In genomic region chr11:103244856-103245255, GRCm38 (mm10) we compare ENCODE assay signal across 21 mouse cellular contexts. TPM values are rescaled to one million over a fixed set of nuclear protein-coding genes. Genes with fewer than 3 reads are reported as not detected.
A peak's percentile ranks its signal among the peaks of the same experiment; 100 is the strongest.
DNase-seq lines count a peak whose midpoint lies in the region; ATAC-seq and TF ChIP-seq lines count a peak whose summit lies in the region.
"Had no signal": no experiment of that assay in that cellular context is flagged by ENCODE, and none has a peak within 500 bp of the region (broad histone marks: within the 10 kb centered on the region; RNA-seq: fewer than 3 reads in every experiment).

No protein-coding gene starts in this region.

- H3K4me3 ChIP-seq in lung, embryonic 14.5 days (ENCODE audit: low read depth, low read length): no peak overlapping the region
- H3K4me3 ChIP-seq: limb, embryonic 15.5 days; midbrain, embryonic 15.5 days; neural tube, embryonic 12.5 days had no signal

- peak overlapping the region; percentile 5; the same call in 1 of the 2 replicates for H3K27ac ChIP-seq in lung, embryonic 14.5 days (ENCODE audit: low read depth)
- H3K27ac ChIP-seq: limb, embryonic 15.5 days; midbrain, embryonic 15.5 days; neural tube, embryonic 12.5 days had no signal

- peak; percentile 46 for DNase-seq in cerebellum, adult 11 months
- DNase-seq in lung, embryonic 14.5 days: peak; percentile 82
- DNase-seq in lung, postnatal 10 days: no peak
- peak; percentile 36 for DNase-seq in NIH3T3 (ENCODE audit: low read depth)
- peak; percentile 87 to 93 for DNase-seq in cerebellum, postnatal 10 days
- DNase-seq in layer of hippocampus, adult 8-10 months (ENCODE audit: low spot score in 2 of 2): no peak
- DNase-seq: heart, adult 18-20 months; retina, postnatal 1 day had no signal

- ATAC-seq in cerebellum, adult (ENCODE audit: insufficient number of reproducible peaks, low FRiP score, low TSS enrichment): no peak
- ATAC-seq in lung, embryonic 14.5 days (ENCODE audit: insufficient read depth): peak; percentile 50; the same call in 1 of the 2 replicates
- no peak for ATAC-seq in activated CD4-positive, CD25-positive, alpha-beta regulatory T cell, adult 4 months
- ATAC-seq: forebrain, embryonic 14.5 days; midbrain, embryonic 15.5 days; Patski had no signal

- H3K36me3 ChIP-seq in lung, embryonic 14.5 days (ENCODE audit: insufficient read depth): peaks cover 8% of the 10 kb centered on the region; the same call in 1 of the 2 replicates
- H3K36me3 ChIP-seq: midbrain, embryonic 15.5 days had no signal

- 63% methylated on average over 4 of the region's 4 CpGs for WGBS in lung, embryonic 14.5 days

- peaks cover 25% of the 10 kb centered on the region for H3K4me1 ChIP-seq in lung, embryonic 14.5 days (ENCODE audit: insufficient read depth)

- H3K9ac ChIP-seq in lung, embryonic 14.5 days: no peak overlapping the region
- H3K9ac ChIP-seq: limb, embryonic 15.5 days; midbrain, embryonic 15.5 days; neural tube, embryonic 12.5 days had no signal

- H3K9me3 ChIP-seq in lung, embryonic 14.5 days (ENCODE audit: low read depth, low read length): no peaks in the 10 kb centered on the region
- H3K9me3 ChIP-seq: limb, embryonic 15.5 days; midbrain, embryonic 15.5 days; neural tube, embryonic 12.5 days had no signal

- H3K4me2 ChIP-seq in lung, embryonic 14.5 days: no peak overlapping the region
- H3K4me2 ChIP-seq: limb, embryonic 15.5 days; midbrain, embryonic 15.5 days; neural tube, embryonic 12.5 days had no signal

- no peaks in the 10 kb centered on the region for H3K27me3 ChIP-seq in lung, embryonic 14.5 days (ENCODE audit: insufficient read depth, low read length)
- H3K27me3 ChIP-seq: CH12.LX; limb, embryonic 15.5 days; midbrain, embryonic 15.5 days; neural tube, embryonic 12.5 days; Patski had no signal

- no peak for TF ChIP-seq CTCF in lung, embryonic 14.5 days (IDR thresholded peaks at IDR 0.05; ENCODE audit: low read depth)

RNA-seq across cellular contexts. Expression of gene Map3k14, which starts 22.4 kb away (rescaled TPM):
- polyA plus RNA-seq in lung, embryonic 14.5 days (2014; fragmentation: Nextera tagmentation; extraction: Ambion mirVana): 3.1 and 3.9 TPM in 2 replicates
- 1 to 10 TPM; 4.6 to 5.5 (median 4.8) TPM for total RNA-seq in layer of hippocampus, adult 8-10 months (2022)
- polyA plus RNA-seq in activated CD4-positive, CD25-positive, alpha-beta regulatory T cell, adult 4 months (2017; shearing (Covaris generic)): 10 to 100 TPM; 22.0 to 28.9 TPM

RNA-seq across cellular contexts. Expression of gene Spata32, which starts 26.6 kb away (rescaled TPM):
- polyA plus RNA-seq in lung, embryonic 14.5 days (2014; fragmentation: Nextera tagmentation; extraction: Ambion mirVana): not detected in 2 replicates
- 1 to 10 TPM; 1.4 to 3.0 (median 2.1) TPM for total RNA-seq in layer of hippocampus, adult 8-10 months (2022)
- not detected for polyA plus RNA-seq in activated CD4-positive, CD25-positive, alpha-beta regulatory T cell, adult 4 months (2017; shearing (Covaris generic))
- total RNA-seq: CH12.LX; gastrocnemius, adult 18-20 months; heart, adult 18-20 months had no signal
- polyA plus RNA-seq: forebrain, embryonic 14.5 days; heart, postnatal 0 days; intestine, embryonic 14.5 days; kidney, embryonic 16.5 days; limb, embryonic 15.5 days; macrophage; Patski had no signal

RNA-seq across cellular contexts. Expression of gene 1700023F06Rik, which starts 36.5 kb away (rescaled TPM):
- polyA plus RNA-seq in lung, embryonic 14.5 days (2014; fragmentation: Nextera tagmentation; extraction: Ambion mirVana): 0.89 and 1.2 TPM in 2 replicates
- total RNA-seq in layer of hippocampus, adult 8-10 months (2022): 1 to 10 TPM; 1.4 to 3.1 (median 2.2) TPM
- not detected for polyA plus RNA-seq in activated CD4-positive, CD25-positive, alpha-beta regulatory T cell, adult 4 months (2017; shearing (Covaris generic))
- total RNA-seq: CH12.LX; gastrocnemius, adult 18-20 months; heart, adult 18-20 months had no signal
- polyA plus RNA-seq: heart, postnatal 0 days; macrophage had no signal

Comparison
In these comparisons a context has a peak if more than half of its experiments do, and no peak if none do; other contexts are left out.
1. DNase-seq: peak in cerebellum, adult 11 months (single experiment), lung, embryonic 14.5 days (single experiment), NIH3T3 (single experiment) and cerebellum, postnatal 10 days (2 of 2); none in lung, postnatal 10 days (single experiment) and layer of hippocampus, adult 8-10 months (0 of 2).